Mouse (Mus musculus) neural tube, embryonic 10.5 days (tissue): ENCODE data around the gene Arid1b.

Experiments used
- DNase-seq: peaks from one replicate; pipeline ENCODE4 v3.0.0-alpha.2; 2017; ENCODE audit warnings: low spot score; ENCODE audit errors: extremely low spot score

Arid1b gene

DNA sequence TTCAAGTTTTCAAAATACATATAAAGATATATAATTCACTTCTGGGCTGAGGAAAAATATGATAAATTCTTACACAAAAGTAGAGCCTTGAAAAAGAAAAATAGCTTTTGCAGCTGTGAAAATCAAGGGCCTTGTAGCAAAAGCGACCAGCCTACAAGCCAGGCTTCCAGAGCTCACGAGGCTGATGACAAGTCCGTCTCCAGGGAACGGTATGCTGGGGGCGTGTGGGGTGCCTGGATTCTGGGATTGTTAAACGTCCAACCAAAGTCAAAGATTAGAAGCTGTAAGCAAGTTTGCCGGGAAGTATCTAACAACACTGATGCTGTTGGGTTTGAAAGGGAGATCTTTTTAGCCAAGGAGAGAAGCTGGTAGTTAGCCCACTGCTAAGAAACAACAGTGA, 377.4 kb downstream of the Arid1b start:
- DNase-seq, result no peak

DNA sequence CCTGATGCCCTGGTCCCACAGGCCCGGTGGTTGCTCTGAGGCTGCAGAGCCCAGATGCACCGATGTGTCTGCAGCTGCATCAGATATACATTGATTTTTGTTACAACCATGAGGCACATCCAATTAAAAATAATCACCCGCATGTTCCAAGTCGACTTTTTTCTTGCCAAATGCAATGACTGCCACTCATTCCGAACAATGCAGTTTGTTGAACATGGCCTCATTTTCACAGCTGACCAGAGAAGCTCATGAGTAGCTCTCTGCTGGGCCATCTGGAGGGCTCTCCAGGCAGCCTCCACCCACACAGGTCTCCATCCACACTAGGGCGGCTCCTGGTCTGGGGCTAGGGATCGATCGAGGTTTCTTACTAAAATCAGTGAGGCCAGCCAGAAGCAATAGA, 378.8 kb downstream of the Arid1b start:
- no peak for DNase-seq

DNA sequence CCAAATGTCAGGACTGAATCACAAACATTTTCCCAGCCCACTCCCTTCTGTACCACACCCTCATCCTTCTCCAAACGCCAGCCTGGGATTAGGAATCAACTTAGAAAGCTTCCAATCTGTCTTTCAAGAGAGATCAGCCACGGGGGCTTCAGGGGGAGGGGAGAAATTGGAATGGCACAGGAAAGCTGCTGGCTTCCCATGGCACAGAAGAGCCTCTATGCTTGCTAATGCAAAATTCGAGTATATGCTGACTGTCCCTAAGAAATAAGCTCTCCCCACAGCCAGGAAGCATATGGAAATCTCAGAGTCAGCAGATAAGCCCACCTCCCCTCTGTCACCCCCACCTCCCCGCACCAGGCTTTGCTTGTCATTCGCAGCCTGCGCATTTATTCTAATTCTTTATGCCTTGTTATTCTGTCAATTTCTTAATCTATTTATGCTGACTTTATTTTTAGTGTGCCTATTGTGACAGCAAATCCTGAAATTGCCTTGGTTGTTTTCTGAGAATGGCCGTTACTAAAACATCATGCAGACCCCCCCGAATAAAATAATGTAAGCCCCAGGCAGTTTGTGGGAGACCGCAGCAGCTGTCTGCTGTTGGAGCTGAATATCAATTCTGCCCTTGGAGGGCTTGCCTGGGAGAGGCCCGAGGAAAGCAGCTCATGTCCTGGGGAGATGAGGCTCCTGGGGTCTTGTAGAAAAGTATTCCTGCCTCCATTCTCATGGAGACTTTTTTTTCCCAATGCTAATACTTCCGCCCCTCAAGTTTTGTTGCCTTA, 383.2 kb downstream of the Arid1b start:
- no peak for DNase-seq

DNA sequence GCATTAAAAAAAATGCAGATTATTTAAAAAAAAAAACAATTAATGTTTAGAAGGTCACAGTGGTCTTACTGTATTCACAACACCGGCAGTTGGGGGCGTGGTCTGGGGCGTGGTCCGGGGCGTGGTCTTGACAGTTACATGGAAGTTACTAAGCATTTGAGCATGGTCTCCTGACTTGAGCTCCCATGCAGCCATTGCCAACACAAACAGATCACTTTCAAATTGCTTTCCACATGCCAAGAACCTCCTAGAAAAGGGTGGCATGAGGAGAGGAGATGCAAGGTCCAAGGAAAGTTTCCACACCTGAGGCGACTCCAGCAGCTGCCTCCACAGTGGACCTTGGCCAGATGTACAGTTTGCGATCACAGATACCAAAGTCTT, 383.8 kb downstream of the Arid1b start:
- DNase-seq, result no peak

DNA sequence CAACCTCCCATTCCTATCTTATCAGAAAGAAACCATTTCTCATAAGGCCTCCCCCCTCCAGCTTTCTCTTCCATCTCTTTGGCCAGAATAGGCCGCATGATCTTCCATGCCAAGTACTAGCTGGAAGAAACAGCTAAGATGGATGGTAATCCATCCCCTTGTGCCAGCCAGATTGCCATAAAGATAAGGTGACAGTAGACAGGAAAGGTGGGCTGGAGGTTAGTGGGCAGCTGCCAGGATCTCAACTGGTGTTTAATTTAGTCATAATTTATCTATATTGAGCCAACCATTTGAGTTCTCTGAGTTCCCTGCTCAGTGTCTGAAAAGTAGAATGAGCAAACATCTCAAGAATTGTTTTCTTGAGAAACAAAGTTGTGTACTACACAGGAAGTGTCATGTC, 391.6 kb downstream of the Arid1b start:
- DNase-seq, result no peak

DNA sequence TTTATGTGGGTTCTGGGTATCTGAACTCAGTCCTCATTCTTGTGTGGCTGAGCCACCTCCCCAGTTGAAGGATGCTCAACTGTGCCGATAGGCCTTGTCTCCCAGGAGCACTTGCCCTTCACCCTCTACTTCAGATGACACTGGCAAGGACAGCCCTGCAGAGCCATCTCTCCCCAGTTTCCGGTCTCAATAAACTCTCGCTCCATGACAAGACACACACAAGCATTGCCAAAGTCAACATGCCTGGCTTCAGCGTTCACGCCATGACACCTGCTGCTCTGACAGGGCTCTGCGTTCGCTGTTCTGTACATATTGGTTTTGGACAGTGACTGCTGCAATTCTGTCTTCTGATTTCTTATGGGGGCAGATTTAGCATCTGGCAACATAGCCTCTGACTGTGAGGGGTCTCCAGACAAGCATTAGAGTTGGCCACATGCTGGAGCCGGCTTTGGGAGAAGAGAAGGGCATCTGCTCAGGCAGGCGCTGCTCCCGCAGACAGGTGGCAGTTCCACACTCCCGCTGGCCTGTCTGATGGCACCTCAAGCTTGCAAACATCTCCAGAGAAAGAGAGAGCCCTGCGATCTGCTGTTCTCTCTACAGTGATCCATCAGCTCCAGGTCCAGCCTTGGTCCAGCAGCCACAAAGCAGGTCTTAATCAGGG, 392.9 kb downstream of the Arid1b start:
- DNase-seq, result no peak

DNA sequence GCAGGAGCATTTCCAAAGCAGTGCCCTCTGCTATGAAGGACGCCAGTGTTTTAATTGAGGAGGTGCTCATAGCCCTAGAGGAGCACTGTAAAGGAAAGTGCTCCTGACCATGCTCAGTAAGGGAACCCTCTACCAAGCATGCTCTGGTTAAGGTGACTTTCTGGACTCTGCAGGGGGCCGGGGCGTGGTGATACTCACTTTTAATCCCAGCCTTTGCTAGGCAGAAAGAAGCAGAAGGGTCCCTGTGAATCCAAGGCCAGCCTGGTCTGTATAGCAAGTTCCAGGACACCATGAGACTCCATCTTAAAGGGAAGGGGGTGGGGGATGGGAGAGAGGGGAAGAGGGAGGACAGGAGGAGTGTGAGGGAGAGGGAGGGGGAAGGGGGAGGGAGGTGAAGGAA, 394.2 kb downstream of the Arid1b start:
- DNase-seq, result no peak

DNA sequence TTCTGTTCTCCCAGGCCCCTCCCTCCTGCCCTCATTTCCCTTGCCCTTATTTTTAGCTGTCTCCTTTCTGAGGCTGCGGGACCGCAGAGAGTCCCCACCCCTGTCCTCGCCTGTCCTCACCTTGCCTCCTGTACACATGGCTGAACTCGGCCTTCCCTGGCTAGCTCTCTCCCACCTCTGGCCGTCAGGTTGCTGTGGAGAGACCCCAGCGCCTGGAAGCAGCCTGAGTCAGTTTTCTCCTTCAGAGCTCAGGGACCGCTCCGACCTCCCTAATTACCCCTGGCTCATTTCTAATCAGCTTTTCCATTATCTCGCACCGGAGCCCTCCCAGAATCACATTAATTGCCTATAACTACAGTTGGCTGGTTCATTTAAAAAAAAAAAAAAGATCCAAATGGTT, 396.6 kb downstream of the Arid1b start:
- no peak for DNase-seq

DNA sequence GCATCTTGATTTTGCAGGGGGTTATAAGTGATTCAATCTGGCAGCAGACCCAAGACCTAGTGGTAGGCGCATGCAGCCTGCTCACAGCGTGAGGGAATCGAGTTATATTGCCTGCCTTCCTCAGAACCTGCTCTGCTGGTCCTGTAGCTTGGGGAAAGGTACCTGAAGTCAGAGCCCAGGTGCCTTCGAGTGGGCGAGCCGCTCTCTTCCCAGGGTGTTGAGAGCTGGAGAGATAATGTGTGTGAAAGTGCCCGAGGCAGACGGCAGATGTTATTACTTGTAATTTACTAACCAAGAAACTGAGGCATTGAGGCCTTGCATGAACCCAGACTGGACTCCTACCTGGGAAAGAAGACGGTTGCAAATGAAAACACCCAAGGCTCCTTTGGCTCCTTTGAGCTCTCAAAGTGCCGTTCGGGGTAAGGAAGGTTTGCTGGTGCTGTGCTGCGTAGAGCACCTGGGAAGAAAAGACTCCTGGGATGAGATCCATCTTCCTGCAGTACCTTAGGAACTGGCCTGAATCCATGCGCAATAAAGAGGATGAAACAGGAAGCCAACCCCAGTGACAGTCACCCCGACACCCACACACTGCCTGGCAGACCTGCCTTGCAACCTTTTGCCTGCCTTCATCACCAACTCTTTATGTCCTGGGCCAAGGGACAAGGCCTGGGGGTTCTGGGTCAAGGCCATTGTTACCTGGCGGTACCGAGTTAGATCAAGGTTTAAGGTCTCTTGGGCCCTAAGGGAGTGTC, 401.5 kb downstream of the Arid1b start:
- no peak for DNase-seq

DNA sequence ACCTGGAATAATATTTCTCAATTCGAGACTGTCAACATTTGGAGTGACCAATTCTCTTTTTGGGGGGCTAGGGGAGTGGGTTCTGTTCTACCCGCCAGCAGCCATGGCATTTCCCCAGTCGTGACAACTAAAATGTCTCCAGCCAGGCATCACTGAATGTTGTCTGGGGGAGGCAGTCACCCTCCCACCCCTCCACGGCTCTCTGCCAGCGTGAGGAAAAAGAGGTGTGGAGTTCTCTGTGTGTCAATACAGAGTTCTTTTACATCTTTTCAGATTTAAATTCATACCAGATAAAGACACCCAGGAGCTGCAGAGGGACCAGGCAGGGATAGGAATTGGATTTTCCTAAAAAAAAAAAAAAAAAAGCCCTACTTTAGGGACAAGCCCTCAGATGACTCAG, 402.1 kb downstream of the Arid1b start:
- no peak for DNase-seq
